Mouse (Mus musculus): ENCODE results near the gene Pla2g3. TPM values are rescaled to one million over a fixed set of nuclear protein-coding genes. Genes with fewer than 3 reads are reported as not detected.
A peak's percentile ranks its signal among the peaks of the same experiment; 100 is the strongest.

Pla2g3 gene
- total RNA-seq, 1 experiment from 2014 or later, result 0.70 TPM

DNA sequence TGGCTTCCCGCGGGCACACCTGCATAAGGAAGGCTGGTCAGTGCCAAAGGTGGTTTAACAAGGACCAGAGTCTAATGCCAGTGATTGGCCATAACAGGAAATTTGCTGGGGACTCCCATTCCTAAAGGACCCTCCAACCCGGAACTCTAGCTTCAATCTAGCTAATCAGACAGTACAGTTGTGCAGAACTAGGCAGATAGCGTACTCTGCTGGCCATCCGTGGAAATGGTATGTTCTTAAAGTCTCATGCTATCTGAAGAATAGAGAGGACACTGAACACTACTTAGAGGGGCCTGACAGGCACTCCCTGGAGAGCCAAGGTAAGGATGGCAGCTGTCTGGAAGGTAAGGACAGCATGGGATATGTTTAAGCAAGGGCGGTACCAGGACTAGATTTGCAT lies 43.5 kb downstream of the Pla2g3 start:
- ATAC-seq (ENCODE audit: extremely low read depth, insufficient number of reproducible peaks, low FRiP score, poor library complexity, severe bottlenecking), result no peak

DNA sequence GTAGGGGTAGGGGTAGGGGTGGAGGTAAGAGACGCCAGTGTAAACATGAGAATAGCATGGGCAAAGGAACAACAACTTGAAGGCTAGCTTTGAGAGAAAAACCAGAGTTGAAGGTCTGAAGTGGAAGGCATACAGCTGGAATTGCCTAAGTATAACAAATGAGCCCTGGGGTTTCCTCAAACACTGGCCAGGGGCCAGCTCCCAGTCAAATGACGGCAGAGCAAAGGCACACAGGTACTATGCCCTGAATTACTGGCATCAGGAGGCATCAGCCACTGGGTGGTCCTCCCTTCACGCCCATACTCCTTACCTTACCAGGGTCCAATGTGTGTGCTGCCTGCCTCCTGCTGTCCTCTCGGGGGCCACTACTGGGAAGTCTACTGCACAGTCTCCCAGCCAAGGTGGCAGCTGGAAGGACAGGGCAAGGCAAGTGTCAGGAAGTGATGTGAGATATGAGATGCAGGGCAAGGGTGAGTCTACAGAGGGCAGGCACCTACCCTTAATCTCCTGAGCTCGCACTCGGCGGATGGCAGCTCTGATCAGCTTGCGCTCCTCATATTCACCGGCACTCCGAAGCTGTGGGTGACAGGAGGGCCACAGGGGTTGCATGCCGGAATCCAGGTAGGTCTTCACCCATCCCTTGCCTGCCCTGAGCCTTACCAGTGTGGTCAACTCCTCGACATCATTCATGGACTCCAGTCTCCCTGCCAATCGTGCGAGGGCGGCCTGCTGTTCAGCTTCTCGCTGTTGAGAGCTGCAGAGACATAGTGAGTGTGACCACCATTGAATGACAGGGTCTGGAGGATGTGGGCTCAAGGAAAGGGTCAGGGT lies 44.2 kb downstream of the Pla2g3 start:
- ATAC-seq (ENCODE audit: extremely low read depth, insufficient number of reproducible peaks, low FRiP score, poor library complexity, severe bottlenecking), result no peak

DNA sequence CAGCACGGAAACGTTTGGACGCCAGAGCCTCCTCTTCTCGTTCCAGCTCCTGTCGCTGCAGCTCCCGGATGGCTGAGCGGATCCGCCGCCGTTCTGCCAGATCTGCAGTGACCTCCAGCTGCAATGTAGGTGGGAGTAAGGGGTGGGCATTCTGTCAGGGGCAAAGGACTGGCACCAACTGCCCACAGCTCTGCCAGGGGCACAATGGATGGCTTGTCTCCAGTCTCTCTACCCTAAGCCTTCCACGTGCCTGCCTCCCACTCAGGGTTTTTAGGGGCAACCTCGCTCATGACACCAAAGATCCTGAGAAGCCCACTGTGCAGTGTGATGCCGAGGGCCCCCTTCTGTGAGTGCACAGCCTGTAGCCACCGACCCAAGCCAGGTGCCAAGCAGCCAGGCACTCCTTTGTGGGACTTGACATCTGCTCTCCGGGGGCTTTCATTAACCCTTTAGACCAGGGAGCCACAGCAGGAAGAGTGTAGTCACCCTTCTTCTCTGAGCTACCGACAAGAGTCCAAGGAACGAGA lies 45.4 kb downstream of the Pla2g3 start:
- no peak for ATAC-seq (ENCODE audit: extremely low read depth, insufficient number of reproducible peaks, low FRiP score, poor library complexity, severe bottlenecking)

DNA sequence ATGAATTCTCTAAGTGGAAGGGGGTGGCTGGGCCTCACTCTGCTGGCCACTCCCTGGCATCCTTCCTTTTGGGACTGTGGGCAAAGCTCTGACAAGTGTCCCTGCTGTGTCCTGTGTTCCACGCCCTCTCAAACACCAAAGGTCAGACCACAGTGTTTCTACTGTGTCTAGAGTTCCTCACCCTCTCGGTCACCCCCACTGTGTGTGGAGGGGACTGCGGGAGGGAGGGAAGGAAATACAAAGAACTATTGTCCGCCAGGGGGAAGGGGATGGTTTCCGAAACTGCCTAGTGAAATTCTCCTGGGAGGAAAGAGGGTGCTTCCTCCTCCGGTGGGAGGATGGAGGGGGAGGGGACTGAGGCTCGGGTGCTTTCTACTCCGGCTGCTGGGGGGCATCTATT lies 46.9 kb downstream of the Pla2g3 start:
- no peak for ATAC-seq (ENCODE audit: extremely low read depth, insufficient number of reproducible peaks, low FRiP score, poor library complexity, severe bottlenecking)

DNA sequence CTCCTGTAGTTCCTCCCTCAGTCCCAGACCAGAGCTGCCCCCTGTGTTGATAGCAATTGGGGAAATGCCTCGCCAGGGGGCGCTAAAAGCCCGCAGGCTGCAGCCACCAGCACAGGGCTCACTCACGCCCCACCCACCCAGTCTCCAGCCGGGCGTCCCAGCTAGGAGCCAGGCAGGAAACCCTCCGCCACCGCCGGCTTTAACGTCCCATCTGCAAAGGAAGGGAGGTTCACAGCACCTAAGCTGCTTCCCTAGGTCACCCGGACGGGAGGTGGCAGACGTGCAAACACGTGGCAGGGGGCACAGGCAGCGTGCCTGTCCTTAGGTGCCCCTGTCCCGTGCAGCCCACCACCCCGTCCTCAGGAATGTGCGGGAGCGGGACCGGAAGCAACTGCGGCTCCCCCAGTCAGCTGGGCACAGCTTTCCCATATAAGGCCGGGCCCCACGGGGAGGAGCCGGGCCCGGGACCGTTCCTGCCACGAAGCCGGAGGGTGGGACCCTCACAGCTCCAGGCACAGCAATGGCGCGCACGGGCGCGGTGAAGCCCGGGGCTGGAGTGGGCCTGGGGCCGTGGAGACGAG lies 47.4 kb downstream of the Pla2g3 start:
- ATAC-seq (ENCODE audit: extremely low read depth, insufficient number of reproducible peaks, low FRiP score, poor library complexity, severe bottlenecking), result peak; percentile 82

DNA sequence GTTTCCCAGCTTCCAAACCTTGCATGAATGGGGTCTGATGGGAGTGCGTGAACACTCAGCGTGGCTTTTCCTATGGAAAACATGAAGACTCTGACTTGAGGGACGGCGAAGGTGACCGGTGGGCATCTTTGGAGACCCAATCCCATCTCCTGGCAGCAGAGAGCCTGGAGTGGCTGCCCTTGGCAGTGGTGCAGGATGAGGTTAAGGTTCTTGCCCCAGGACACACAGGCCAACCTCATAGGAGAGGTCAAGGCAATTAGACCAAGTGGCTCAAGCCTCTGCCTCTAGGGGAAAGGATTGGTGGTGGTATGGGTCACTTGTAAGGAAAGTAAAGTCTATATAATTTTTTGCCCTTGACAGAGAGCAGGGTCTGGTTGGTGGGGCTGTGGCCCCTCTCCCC lies 48.0 kb downstream of the Pla2g3 start:
- ATAC-seq (ENCODE audit: extremely low read depth, insufficient number of reproducible peaks, low FRiP score, poor library complexity, severe bottlenecking), result no peak

DNA sequence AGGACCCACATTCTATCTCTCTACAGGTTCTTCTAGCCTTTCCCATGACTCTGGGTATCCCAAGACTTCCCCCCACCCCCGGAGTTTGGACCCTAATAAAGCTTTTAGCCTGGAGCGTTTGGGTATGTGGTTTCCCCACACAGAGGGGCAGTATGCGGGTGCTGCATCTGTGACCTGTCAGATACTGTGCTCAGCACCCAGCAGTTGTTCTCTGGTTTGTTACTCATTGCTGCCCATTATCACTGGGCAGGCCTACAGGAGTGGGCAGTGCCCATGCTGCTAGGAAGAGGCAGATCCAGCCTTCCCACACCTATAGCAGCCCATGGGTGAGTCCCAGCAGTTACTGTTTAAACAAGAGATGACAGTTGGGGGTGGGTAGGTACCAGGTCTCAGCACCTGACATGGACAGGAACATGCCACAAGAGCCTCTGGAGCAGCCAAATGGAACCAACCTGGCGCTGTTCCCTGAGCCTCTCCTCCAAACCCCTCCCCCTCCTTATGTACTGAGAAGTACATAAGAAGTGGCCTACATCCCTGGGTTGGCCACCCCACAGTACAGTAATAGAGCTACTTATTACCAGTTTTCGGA lies 48.8 kb downstream of the Pla2g3 start:
- ATAC-seq (ENCODE audit: extremely low read depth, insufficient number of reproducible peaks, low FRiP score, poor library complexity, severe bottlenecking), result no peak

DNA sequence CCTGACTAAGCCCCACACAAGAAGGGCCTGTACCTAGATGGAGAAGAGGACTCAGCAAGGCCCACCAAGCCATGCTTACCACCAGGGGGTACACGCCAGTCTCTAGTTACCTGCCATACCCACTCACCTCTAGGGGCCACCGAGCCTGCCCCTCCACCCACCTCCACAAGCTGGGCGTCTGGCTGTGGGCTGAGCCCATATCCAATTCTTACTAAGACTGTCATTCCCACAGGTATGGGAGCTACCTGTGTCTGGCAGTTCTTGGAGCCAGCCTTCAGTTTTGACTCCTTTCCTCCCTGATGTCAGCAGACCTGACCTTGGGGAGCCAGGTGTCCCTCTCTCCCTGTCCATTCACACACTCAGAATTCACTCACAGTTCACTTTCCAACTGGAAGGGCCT lies 49.6 kb downstream of the Pla2g3 start:
- ATAC-seq (ENCODE audit: extremely low read depth, insufficient number of reproducible peaks, low FRiP score, poor library complexity, severe bottlenecking), result no peak

DNA sequence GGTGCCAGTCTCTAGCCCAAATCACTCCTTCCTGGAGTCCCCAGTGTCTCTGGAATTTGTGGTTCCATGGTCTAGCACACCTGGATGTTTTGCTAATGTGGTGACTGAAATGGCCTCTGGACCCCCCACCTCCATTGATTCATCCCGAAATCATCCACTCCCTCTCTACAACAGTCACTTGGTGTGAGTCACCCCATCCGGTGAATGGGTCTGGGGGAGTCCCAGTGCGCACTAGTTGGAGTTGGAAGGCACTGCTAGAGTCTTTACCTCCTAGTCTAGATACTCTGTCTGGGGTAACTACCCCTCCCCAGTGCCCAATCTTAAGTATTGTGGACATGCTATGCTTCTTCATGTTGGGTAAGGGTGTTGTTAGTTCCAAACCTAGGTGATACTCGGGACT lies 50.3 kb downstream of the Pla2g3 start:
- no peak for ATAC-seq (ENCODE audit: extremely low read depth, insufficient number of reproducible peaks, low FRiP score, poor library complexity, severe bottlenecking)

DNA sequence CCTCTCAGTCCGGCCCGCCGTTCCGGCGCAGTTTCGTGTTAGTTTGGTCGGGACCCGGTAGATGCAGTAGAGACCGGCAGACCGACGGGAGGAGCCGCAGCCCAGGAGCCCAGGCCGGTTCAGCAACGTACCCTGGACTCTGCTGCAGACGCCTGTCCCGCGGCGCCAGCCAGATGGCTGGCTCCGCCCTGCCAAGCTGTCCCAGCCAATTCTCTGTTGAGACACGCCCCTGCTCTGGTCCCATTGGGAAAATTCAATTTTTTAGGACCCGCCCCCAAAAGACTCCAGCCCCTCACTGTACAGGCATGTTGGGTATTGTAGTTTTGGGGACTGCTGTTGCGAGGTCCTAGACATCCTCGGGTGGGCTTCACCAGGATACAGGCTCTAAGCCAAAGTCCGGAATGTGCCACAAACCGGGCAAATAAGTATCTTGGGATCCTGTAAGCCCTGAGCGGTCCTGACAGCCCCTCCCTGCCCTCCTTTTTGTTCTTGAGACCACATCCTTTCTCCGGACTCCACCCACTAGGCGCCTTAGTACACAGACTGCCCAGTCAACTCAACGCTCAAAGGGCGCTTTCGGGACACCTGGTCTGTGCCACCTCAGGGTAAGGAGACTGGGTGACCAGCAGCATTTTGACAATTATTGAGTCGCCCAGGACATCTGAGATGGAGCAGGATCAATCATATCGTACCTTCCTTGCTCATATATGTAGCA lies 51.2 kb downstream of the Pla2g3 start:
- peak; percentile 57 for ATAC-seq (ENCODE audit: extremely low read depth, insufficient number of reproducible peaks, low FRiP score, poor library complexity, severe bottlenecking)

DNA sequence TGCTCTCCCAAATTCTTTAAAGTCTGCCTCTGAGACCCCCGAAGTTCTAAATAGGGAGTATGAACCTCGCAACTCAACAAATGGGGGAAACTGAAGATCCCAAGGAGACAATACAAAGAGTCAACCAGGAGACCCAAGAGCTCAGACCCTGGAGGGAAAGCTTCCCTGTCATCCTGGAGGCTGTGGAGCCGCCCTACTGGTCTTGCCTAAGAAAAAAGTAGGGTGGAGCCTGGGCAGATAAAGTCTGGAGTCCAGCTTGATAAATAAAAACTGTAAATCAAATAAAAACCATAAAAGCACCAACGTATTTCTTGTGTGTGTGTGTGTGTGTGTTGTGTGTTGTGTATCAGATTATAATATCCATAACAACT lies 51.7 kb downstream of the Pla2g3 start:
- ATAC-seq (ENCODE audit: extremely low read depth, insufficient number of reproducible peaks, low FRiP score, poor library complexity, severe bottlenecking), result no peak

DNA sequence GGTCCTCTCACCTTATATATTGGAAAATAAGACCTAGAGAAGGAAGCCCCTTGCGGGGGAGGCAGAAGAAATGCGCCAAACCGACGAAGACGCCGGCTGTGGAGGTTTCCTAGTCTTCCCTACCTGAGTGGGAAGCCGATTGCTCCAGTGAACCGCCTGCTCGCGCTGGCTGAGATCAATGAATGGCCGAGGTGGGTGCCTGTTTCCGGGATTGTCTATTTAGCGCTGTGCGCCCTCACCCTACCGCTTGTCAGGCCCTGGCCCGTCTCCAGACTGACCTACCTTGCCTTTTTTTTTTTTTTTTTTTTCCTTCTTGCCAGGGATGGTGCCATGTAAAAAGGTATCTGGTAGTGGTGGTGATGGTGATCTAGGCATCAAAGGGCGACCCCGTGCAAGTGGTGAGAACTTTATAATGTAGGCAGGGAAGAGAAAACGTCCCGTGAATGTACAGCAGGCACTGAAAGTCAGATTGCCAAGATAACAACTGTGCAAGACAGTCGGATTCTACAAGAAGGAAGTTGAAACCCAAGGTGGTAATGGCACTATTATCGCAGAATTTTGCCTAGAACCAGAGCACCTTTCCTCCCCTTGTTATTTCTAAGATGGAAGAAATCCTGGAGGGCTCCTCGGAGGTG lies 52.5 kb downstream of the Pla2g3 start, which contains the start of gene Smtn:
Smtn (minus strand) TSS at position 162 of the 635 bp plus-strand sequence.
- no peak for ATAC-seq (ENCODE audit: extremely low read depth, insufficient number of reproducible peaks, low FRiP score, poor library complexity, severe bottlenecking)

DNA sequence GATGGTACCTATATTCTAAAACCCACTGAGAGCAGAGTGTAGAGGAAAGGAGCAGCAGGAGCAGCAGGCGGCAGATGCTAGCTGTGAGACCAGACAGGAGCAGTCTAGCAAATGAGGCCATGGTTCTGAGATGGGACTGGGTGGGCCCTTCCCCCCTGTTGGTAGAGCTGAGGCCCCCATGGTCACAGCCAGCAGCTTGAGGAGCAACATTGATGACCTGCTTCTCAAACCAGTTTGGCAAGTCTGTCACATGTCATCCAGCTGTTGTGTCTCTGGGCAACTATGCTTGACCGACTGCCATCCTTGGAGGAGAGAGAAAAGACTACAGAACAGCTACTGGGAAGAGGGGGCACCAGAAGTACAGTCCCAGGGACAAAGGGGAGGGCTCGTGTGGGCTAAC lies 53.8 kb downstream of the Pla2g3 start:
- no peak for ATAC-seq (ENCODE audit: extremely low read depth, insufficient number of reproducible peaks, low FRiP score, poor library complexity, severe bottlenecking)

DNA sequence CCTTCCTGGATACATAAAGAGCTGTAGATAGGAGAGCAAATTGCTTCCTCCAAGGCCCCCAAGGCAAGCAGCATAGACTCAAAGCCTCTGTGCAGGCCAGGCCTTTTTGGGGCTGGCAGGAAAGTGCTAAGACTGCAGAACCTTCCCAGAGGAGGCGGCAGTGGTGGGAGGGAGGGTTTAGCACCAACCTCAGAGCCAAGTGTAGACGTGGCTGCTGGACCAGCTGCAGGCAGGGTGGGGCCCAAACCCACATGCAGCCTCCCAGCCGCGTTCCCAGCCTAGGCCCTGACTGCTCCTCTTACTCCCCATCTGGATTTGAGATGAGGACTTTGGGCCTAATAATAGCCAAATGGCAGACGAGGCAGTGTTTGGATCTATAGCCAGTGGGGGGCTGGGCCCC lies 54.9 kb downstream of the Pla2g3 start:
- no peak for ATAC-seq (ENCODE audit: extremely low read depth, insufficient number of reproducible peaks, low FRiP score, poor library complexity, severe bottlenecking)

DNA sequence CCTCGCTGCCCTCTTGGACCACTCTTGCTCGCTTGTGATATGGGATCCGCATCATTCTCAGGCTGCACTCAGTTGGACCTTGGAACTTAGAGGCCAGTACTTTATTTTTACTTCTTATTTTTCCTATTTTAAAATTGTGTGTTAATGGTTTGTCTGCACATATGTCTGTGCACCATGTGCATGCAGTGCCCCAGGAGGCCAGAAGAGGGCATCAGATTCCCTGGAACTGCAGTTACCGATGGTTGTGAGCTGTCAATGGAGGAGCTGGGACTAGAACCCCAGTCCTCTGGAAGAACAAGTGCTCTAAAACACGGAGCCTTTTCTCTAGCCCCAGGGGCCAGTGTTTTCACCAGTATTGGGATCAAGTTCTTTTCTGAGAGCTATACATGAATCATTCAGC lies 56.3 kb downstream of the Pla2g3 start:
- ATAC-seq (ENCODE audit: extremely low read depth, insufficient number of reproducible peaks, low FRiP score, poor library complexity, severe bottlenecking), result no peak

DNA sequence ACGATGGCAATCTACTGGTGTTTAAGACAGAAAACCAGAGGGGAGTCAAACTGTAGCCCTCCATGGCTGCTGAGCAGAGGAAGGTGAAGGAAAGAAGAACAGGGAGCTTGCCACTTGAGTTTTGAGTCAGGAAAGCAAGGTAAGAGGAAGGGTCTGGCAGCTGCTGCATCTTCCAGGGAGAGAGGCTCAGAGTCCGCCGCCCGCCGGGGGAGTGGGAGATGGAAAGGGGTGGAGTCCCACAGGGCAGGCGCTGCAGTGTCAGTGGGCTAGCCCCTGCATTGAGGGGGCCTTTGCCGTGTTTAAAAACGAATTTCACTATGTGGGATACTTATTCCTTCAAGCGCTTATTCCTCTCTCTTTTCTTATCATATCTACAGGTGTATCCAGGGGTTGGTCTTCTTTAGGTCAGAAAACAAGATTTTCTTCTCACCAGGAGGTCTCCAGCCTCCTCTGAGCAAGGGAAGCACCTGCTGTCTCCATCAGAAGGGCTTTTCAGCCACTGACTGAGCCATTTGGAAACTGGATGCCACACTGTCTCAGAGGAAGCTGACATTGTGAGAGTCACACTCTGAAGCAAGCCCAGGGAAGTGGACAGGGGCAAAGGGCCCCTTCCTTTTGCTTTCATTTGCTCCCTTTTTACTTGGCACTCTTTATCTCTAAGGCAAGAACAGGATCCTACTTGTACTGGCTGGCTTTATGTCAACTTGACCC lies 57.6 kb downstream of the Pla2g3 start:
- ATAC-seq (ENCODE audit: extremely low read depth, insufficient number of reproducible peaks, low FRiP score, poor library complexity, severe bottlenecking), result no peak

DNA sequence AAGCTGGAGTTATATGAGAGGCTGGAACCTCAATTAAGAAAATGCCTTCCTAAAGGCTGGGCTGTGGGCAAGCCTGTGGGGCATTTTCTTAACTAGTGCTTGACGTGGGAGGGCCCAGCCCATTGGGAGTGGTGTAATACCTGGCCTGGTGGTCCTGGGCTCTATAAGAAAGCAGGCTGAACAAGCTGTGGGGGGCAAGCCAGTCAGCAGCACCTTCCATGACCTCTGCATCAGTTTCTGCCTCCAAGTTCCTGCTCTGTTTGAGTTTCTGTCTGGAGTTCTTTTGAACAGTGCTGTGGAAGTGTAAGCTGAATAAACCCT lies 58.1 kb downstream of the Pla2g3 start:
- ATAC-seq (ENCODE audit: extremely low read depth, insufficient number of reproducible peaks, low FRiP score, poor library complexity, severe bottlenecking), result no peak

DNA sequence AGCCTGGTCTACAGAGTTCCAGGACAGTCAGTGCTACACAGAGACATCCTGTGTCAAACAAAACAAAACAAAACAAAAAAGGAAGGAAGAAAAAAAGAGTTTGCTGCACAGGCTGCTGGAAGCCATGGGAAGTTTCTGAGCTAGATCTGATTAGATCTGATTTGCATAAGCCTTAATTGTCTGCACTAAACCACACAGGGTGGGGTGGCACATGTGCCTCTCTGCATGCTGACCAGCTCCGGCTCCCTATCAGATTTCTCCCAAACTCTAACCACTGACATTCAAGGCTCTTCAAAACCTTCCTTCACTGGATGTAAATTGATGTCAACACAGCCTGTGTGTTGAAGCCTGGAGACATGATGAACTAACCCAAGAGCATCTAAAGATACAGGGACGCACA lies 59.0 kb downstream of the Pla2g3 start:
- no peak for ATAC-seq (ENCODE audit: extremely low read depth, insufficient number of reproducible peaks, low FRiP score, poor library complexity, severe bottlenecking)

DNA sequence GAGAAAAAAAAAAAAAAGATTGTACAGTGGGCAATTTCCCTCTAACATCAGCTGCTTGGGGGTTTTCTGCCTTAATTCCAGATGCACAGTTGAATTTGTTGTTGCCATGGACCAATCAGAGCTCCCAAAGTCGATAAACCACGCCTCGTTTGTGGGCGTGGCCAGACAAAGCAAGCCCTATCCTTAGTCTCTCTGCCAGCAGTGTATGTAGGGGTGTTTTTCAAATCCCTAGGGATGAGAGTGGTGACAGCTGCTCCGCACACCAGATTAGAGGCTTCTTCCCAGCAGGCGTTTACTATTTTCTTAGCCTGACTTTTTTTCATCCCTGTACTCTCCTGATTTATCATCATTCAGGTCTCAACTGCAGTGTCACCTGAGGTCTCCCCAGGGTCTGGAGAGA lies 59.9 kb downstream of the Pla2g3 start:
- ATAC-seq (ENCODE audit: extremely low read depth, insufficient number of reproducible peaks, low FRiP score, poor library complexity, severe bottlenecking), result no peak

Measured in neutrophil, adult 5-6 weeks (primary cell).